Mouse (Mus musculus): ENCODE results near the gene Pitx3. TPM values are rescaled to one million over a fixed set of nuclear protein-coding genes. Genes with fewer than 3 reads are reported as not detected.

Pitx3 gene
- polyA plus RNA-seq, 2 experiments, result 8.1 to 14.0 TPM

- WGBS, result 88% methylated on average over 2 of the region's 2 CpGs
- Histone ChIP-seq H3K27ac (replicated peaks; ENCODE audit: low read depth, low read length) (no peak overlapping the region), H3K4me3 (replicated peaks; ENCODE audit: low read length) (no peak overlapping the region), H3K9me3 (ENCODE audit: control insufficient read depth, low read length) (no peaks in the 10 kb centered on the region), H3K36me3 (ENCODE audit: control insufficient read depth, insufficient read depth, low read length) (no peaks in the 10 kb centered on the region), H3K27me3 (ENCODE audit: control insufficient read depth, insufficient read depth, low read length) (no peaks in the 10 kb centered on the region), H3K9ac (ENCODE audit: low read depth, low read length, severe bottlenecking) (no peak overlapping the region), H3K4me2 (replicated peaks; ENCODE audit: low read depth, low read length, severe bottlenecking) (no peak overlapping the region), H3K4me1 (ENCODE audit: control insufficient read depth, insufficient read depth, low read length) (no peaks in the 10 kb centered on the region)
- no peak for DNase-seq (ENCODE audit: low spot score)
- no peak for TF ChIP-seq POLR2A (IDR thresholded peaks at IDR 0.05; ENCODE audit: borderline replicate concordance, extremely low read depth, insufficient read depth, insufficient read length)
- no peak for ATAC-seq (ENCODE audit: low FRiP score, low read depth)
These were observed 54.0 kb downstream of the Pitx3 start for GRCm38 (mm10) chr19:46094144-46094543.

DNA sequence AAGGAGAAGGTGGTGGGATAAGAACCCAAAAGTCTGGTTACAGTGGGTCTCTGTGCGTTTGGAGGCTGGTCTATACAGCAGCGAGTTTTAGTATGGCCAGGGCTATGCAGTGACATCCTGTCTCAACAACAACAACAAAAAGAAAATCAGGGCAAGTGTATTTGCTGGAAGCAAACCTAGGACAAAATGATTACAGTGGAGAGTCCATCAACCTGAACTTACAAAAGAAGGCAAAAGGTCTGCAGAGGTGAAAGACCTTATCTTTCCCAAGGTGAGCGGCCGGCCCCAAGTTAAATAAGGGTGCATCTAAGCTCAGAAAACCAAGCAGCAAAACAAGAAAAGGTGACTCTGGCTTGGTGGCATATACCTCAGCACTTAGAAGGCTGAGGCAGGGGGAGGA, 56.5 kb downstream of the Pitx3 start:
- no peak overlapping the region for H3K27ac ChIP-seq (replicated peaks; ENCODE audit: low read depth, low read length)
- 90% methylated on average over 4 of the region's 4 CpGs for WGBS
- H3K4me3 ChIP-seq (replicated peaks; ENCODE audit: low read length), result no peak overlapping the region
- no peaks in the 10 kb centered on the region for H3K9me3 ChIP-seq (ENCODE audit: control insufficient read depth, low read length)
- no peaks in the 10 kb centered on the region for H3K4me1 ChIP-seq (ENCODE audit: control insufficient read depth, insufficient read depth, low read length)
- no peak overlapping the region for H3K4me2 ChIP-seq (replicated peaks; ENCODE audit: low read depth, low read length, severe bottlenecking)
- H3K9ac ChIP-seq (ENCODE audit: low read depth, low read length, severe bottlenecking), result no peak overlapping the region
- DNase-seq (ENCODE audit: low spot score) (no peak), ATAC-seq (ENCODE audit: low FRiP score, low read depth) (no peak)
- TF ChIP-seq POLR2A (IDR thresholded peaks at IDR 0.05; ENCODE audit: borderline replicate concordance, extremely low read depth, insufficient read depth, insufficient read length), result no peak
- no peaks in the 10 kb centered on the region for H3K36me3 ChIP-seq (ENCODE audit: control insufficient read depth, insufficient read depth, low read length)
- no peaks in the 10 kb centered on the region for H3K27me3 ChIP-seq (ENCODE audit: control insufficient read depth, insufficient read depth, low read length)

- 82% methylated on average over 7 of the region's 7 CpGs for WGBS
- ATAC-seq (ENCODE audit: low FRiP score, low read depth) (no peak), DNase-seq (ENCODE audit: low spot score) (no peak)
- Histone ChIP-seq H3K9ac (ENCODE audit: low read depth, low read length, severe bottlenecking) (no peak overlapping the region), H3K4me3 (replicated peaks; ENCODE audit: low read length) (no peak overlapping the region), H3K36me3 (ENCODE audit: control insufficient read depth, insufficient read depth, low read length) (peaks cover 28% of the 10 kb centered on the region), H3K27ac (replicated peaks; ENCODE audit: low read depth, low read length) (no peak overlapping the region), H3K27me3 (ENCODE audit: control insufficient read depth, insufficient read depth, low read length) (no peaks in the 10 kb centered on the region), H3K9me3 (ENCODE audit: control insufficient read depth, low read length) (no peaks in the 10 kb centered on the region), H3K4me2 (replicated peaks; ENCODE audit: low read depth, low read length, severe bottlenecking) (no peak overlapping the region), H3K4me1 (ENCODE audit: control insufficient read depth, insufficient read depth, low read length) (no peaks in the 10 kb centered on the region)
- no peak for TF ChIP-seq POLR2A (IDR thresholded peaks at IDR 0.05; ENCODE audit: borderline replicate concordance, extremely low read depth, insufficient read depth, insufficient read length)
These were observed 60.3 kb downstream of the Pitx3 start for GRCm38 (mm10) chr19:46087871-46088270.

- no peak for TF ChIP-seq POLR2A (IDR thresholded peaks at IDR 0.05; ENCODE audit: borderline replicate concordance, extremely low read depth, insufficient read depth, insufficient read length)
- WGBS, result 59% methylated on average over 3 of the region's 3 CpGs
These were observed 61.8 kb downstream of the Pitx3 start for GRCm38 (mm10) chr19:46086337-46086736.

More at GRCm38 (mm10) chr19:46086337-46086736, 61.8 kb downstream of the Pitx3 start:
- no peak overlapping the region for H3K27ac ChIP-seq (replicated peaks; ENCODE audit: low read depth, low read length)
- no peak overlapping the region for H3K4me3 ChIP-seq (replicated peaks; ENCODE audit: low read length)
- H3K36me3 ChIP-seq (ENCODE audit: control insufficient read depth, insufficient read depth, low read length), result peaks cover 43% of the 10 kb centered on the region
- no peaks in the 10 kb centered on the region for H3K27me3 ChIP-seq (ENCODE audit: control insufficient read depth, insufficient read depth, low read length)
- ATAC-seq (ENCODE audit: low FRiP score, low read depth), result no peak
- no peaks in the 10 kb centered on the region for H3K9me3 ChIP-seq (ENCODE audit: control insufficient read depth, low read length)
- H3K4me2 ChIP-seq (replicated peaks; ENCODE audit: low read depth, low read length, severe bottlenecking), result no peak overlapping the region
- no peak overlapping the region for H3K9ac ChIP-seq (ENCODE audit: low read depth, low read length, severe bottlenecking)
- no peaks in the 10 kb centered on the region for H3K4me1 ChIP-seq (ENCODE audit: control insufficient read depth, insufficient read depth, low read length)
- peak; percentile 13 for DNase-seq (ENCODE audit: low spot score)

Other genes with a start within 250 kb of the Pitx3 start
- gene Armh3, start 149.8 kb downstream of the Pitx3 start, polyA plus RNA-seq (2012; rRNA removed), result 13.7 and 15.6 TPM in 2 replicates
- 13.6 and 15.7 TPM in 2 replicates for gene Armh3, start 149.8 kb downstream of the Pitx3 start, polyA plus RNA-seq (2014; fragmentation: Nextera tagmentation; extraction: Ambion mirVana)
- gene Hps6, start 144.8 kb downstream of the Pitx3 start, polyA plus RNA-seq (2012; rRNA removed), result 4.2 and 5.1 TPM in 2 replicates
- 5.6 and 6.0 TPM in 2 replicates for gene Hps6, start 144.8 kb downstream of the Pitx3 start, polyA plus RNA-seq (2014; fragmentation: Nextera tagmentation; extraction: Ambion mirVana)
- gene Pprc1, start 103.4 kb downstream of the Pitx3 start, polyA plus RNA-seq (2012; rRNA removed), result 61.5 and 76.4 TPM in 2 replicates
- 40.5 and 50.5 TPM in 2 replicates for gene Pprc1, start 103.4 kb downstream of the Pitx3 start, polyA plus RNA-seq (2014; fragmentation: Nextera tagmentation; extraction: Ambion mirVana)
- gene Ldb1, start 103.1 kb downstream of the Pitx3 start, polyA plus RNA-seq (2012; rRNA removed), result 412 and 480 TPM in 2 replicates
- gene Ldb1, start 103.1 kb downstream of the Pitx3 start, polyA plus RNA-seq (2014; fragmentation: Nextera tagmentation; extraction: Ambion mirVana), result 93.8 and 108 TPM in 2 replicates
- 40.5 and 64.1 TPM in 2 replicates for gene Nolc1, start 72.5 kb downstream of the Pitx3 start, polyA plus RNA-seq (2012; rRNA removed)
- 73.5 and 74.7 TPM in 2 replicates for gene Nolc1, start 72.5 kb downstream of the Pitx3 start, polyA plus RNA-seq (2014; fragmentation: Nextera tagmentation; extraction: Ambion mirVana)
- gene Elovl3, start 16.4 kb downstream of the Pitx3 start, polyA plus RNA-seq (2012; rRNA removed), result 0.15 TPM in 1 of 2 replicates, not detected in the other
- 0.68 and 0.85 TPM in 2 replicates for gene Elovl3, start 16.4 kb downstream of the Pitx3 start, polyA plus RNA-seq (2014; fragmentation: Nextera tagmentation; extraction: Ambion mirVana)
- 92.1 and 131 TPM in 2 replicates for gene Gbf1, start 4.2 kb upstream of the Pitx3 start, polyA plus RNA-seq (2012; rRNA removed)
- 66.8 and 67.2 TPM in 2 replicates for gene Gbf1, start 4.2 kb upstream of the Pitx3 start, polyA plus RNA-seq (2014; fragmentation: Nextera tagmentation; extraction: Ambion mirVana)
- 22.2 and 28.4 TPM in 2 replicates for gene Nfkb2, start 156.0 kb upstream of the Pitx3 start, polyA plus RNA-seq (2012; rRNA removed)
- gene Nfkb2, start 156.0 kb upstream of the Pitx3 start, polyA plus RNA-seq (2014; fragmentation: Nextera tagmentation; extraction: Ambion mirVana), result 9.7 and 13.2 TPM in 2 replicates
- 7.8 and 8.9 TPM in 2 replicates for gene Psd, start 178.8 kb upstream of the Pitx3 start, polyA plus RNA-seq (2012; rRNA removed)
- gene Psd, start 178.8 kb upstream of the Pitx3 start, polyA plus RNA-seq (2014; fragmentation: Nextera tagmentation; extraction: Ambion mirVana), result 5.3 and 5.5 TPM in 2 replicates
- 10.8 and 15.6 TPM in 2 replicates for gene Fbxl15, start 179.9 kb upstream of the Pitx3 start, polyA plus RNA-seq (2012; rRNA removed)
- 13.5 and 15.5 TPM in 2 replicates for gene Fbxl15, start 179.9 kb upstream of the Pitx3 start, polyA plus RNA-seq (2014; fragmentation: Nextera tagmentation; extraction: Ambion mirVana)
- 110 and 133 TPM in 2 replicates for gene Cuedc2, start 190.4 kb upstream of the Pitx3 start, polyA plus RNA-seq (2012; rRNA removed)
- gene Cuedc2, start 190.4 kb upstream of the Pitx3 start, polyA plus RNA-seq (2014; fragmentation: Nextera tagmentation; extraction: Ambion mirVana), result 164 and 169 TPM in 2 replicates
- gene Mfsd13a, start 192.8 kb upstream of the Pitx3 start, polyA plus RNA-seq (2012; rRNA removed), result 5.4 and 8.0 TPM in 2 replicates
- gene Mfsd13a, start 192.8 kb upstream of the Pitx3 start, polyA plus RNA-seq (2014; fragmentation: Nextera tagmentation; extraction: Ambion mirVana), result 3.2 and 3.5 TPM in 2 replicates
- gene 2310034G01Rik, start 202.0 kb upstream of the Pitx3 start, polyA plus RNA-seq (2012; rRNA removed), result 1.6 TPM in 2 replicates
- 2.1 and 2.7 TPM in 2 replicates for gene 2310034G01Rik, start 202.0 kb upstream of the Pitx3 start, polyA plus RNA-seq (2014; fragmentation: Nextera tagmentation; extraction: Ambion mirVana)
- gene Actr1a, start 247.4 kb upstream of the Pitx3 start, polyA plus RNA-seq (2012; rRNA removed), result 96.2 and 104 TPM in 2 replicates
- gene Actr1a, start 247.4 kb upstream of the Pitx3 start, polyA plus RNA-seq (2014; fragmentation: Nextera tagmentation; extraction: Ambion mirVana), result 152 and 155 TPM in 2 replicates
- gene Sufu, start 248.6 kb upstream of the Pitx3 start, polyA plus RNA-seq (2012; rRNA removed), result 30.6 and 37.2 TPM in 2 replicates
- gene Sufu, start 248.6 kb upstream of the Pitx3 start, polyA plus RNA-seq (2014; fragmentation: Nextera tagmentation; extraction: Ambion mirVana), result 35.5 and 39.1 TPM in 2 replicates